Mouse (Mus musculus) heart, postnatal 14 days (tissue): ENCODE results near the gene Trpv6. TPM values are rescaled to one million over a fixed set of nuclear protein-coding genes. Genes with fewer than 3 reads are reported as not detected.

ENCODE experiments used
- DNase-seq, 2 experiments: peaks; one replicate each; pipeline ENCODE4 v3.0.0; 2021 to 2022
- intact Hi-C: fragments of 180-260 bp; cut with DNase I; formaldehyde crosslinking; loops from one replicate; pipeline ENCODE4 v1.15.1; 2025
- long read RNA-seq, 2 experiments: library from polyadenylated mRNA; stranded (forward); transcript quantifications; one replicate each; pipeline ENCODE4 v2.0.0; 2021
- total RNA-seq, 2 experiments: library from RNA; stranded (reverse); gene quantifications; 2 replicates each; pipeline ENCODE4 v1.2.3; 2021

Trpv6 gene
- not detected for total RNA-seq
- long read RNA-seq, experiment 1, result 0 reads
- long read RNA-seq, experiment 2, result 0 reads

GRCm38 (mm10) chr6:41636178-41636577, at the start of gene Trpv6:
Gene Trpv6, minus strand, starts transcription at chr6:41636405.
- intact Hi-C loops, result no loop called here
- DNase-seq, result no peak

- DNase-seq, result no peak
- intact Hi-C loops, result no loop called here
These were observed 49.4 kb upstream of the Trpv6 start for GRCm38 (mm10) chr6:41685596-41685995.

GRCm38 (mm10) chr6:41684911-41685310, 48.7 kb upstream of the Trpv6 start:
- DNase-seq, result no peak
- intact Hi-C loops, result no loop called here

- DNase-seq, result no peak
- intact Hi-C loops, result no loop called here
These were observed 47.9 kb upstream of the Trpv6 start, which contains the start of gene Llcfc1 for GRCm38 (mm10) chr6:41684131-41684530. Gene Llcfc1, plus strand, starts transcription at chr6:41684431.

GRCm38 (mm10) chr6:41681656-41682055, 45.5 kb upstream of the Trpv6 start:
- no peak for DNase-seq
- intact Hi-C loops, result no loop called here

GRCm38 (mm10) chr6:41680669-41681068, 44.5 kb upstream of the Trpv6 start, which contains the start of gene Trpv5:
Gene Trpv5, minus strand, starts transcription at chr6:41680769.
- intact Hi-C loops, result no loop called here
- no peak for DNase-seq

GRCm38 (mm10) chr6:41676530-41676929, 40.3 kb upstream of the Trpv6 start:
- intact Hi-C loops, result no loop called here
- no peak for DNase-seq

- intact Hi-C loops, result no loop called here
- DNase-seq, result no peak
These were observed 26.1 kb upstream of the Trpv6 start for GRCm38 (mm10) chr6:41662320-41662719.

- no peak for DNase-seq
- intact Hi-C loops, result no loop called here
These were observed 22.3 kb upstream of the Trpv6 start for GRCm38 (mm10) chr6:41658487-41658886.

GRCm38 (mm10) chr6:41654648-41655047, 18.4 kb upstream of the Trpv6 start:
- intact Hi-C loops, result no loop called here
- DNase-seq, result no peak

GRCm38 (mm10) chr6:41653173-41653572, 17.0 kb upstream of the Trpv6 start:
- intact Hi-C loops, result no loop called here

GRCm38 (mm10) chr6:41646672-41647071, 10.5 kb upstream of the Trpv6 start:
- no peak for DNase-seq

More at GRCm38 (mm10) chr6:41653173-41653572, 17.0 kb upstream of the Trpv6 start:
- DNase-seq, result no peak

GRCm38 (mm10) chr6:41646220-41646619, 10.0 kb upstream of the Trpv6 start:
- intact Hi-C loops, result no loop called here
- DNase-seq, result no peak

More at GRCm38 (mm10) chr6:41646672-41647071, 10.5 kb upstream of the Trpv6 start:
- intact Hi-C loops, result no loop called here

GRCm38 (mm10) chr6:41643227-41643626, 7.0 kb upstream of the Trpv6 start:
- intact Hi-C loops, result no loop called here
- DNase-seq, result no peak

GRCm38 (mm10) chr6:41642765-41643164, 6.6 kb upstream of the Trpv6 start:
- no peak for DNase-seq
- intact Hi-C loops, result no loop called here

- DNase-seq, result no peak
- intact Hi-C loops, result no loop called here
These were observed 5.1 kb upstream of the Trpv6 start for GRCm38 (mm10) chr6:41641173-41641866.

- intact Hi-C loops, result no loop called here
These were observed 4.2 kb upstream of the Trpv6 start for GRCm38 (mm10) chr6:41640449-41640848.

GRCm38 (mm10) chr6:41637927-41638506, 1.8 kb upstream of the Trpv6 start:
- intact Hi-C loops, result no loop called here
- no peak for DNase-seq

More at GRCm38 (mm10) chr6:41640449-41640848, 4.2 kb upstream of the Trpv6 start:
- no peak for DNase-seq

- intact Hi-C loops, result no loop called here
These were observed 1.2 kb upstream of the Trpv6 start for GRCm38 (mm10) chr6:41637393-41637792.

GRCm38 (mm10) chr6:41635211-41635610, 994 bp downstream of the Trpv6 start:
- intact Hi-C loops, result no loop called here
- no peak for DNase-seq

More at GRCm38 (mm10) chr6:41637393-41637792, 1.2 kb upstream of the Trpv6 start:
- DNase-seq, result no peak

GRCm38 (mm10) chr6:41631549-41631948, 4.7 kb downstream of the Trpv6 start:
- DNase-seq, result no peak
- intact Hi-C loops, result no loop called here

- DNase-seq, result no peak
- intact Hi-C loops, result no loop called here
These were observed 5.4 kb downstream of the Trpv6 start for GRCm38 (mm10) chr6:41630791-41631190.
